Mouse (Mus musculus) hindbrain, embryonic 14.5 days (tissue): Measurements from ENCODE around the gene Cox7a1. TPM values are rescaled to one million over a fixed set of nuclear protein-coding genes. Genes with fewer than 3 reads are reported as not detected.
"Not testable (repeated sequence)": the region's sequence is repeated elsewhere in the genome, so short reads cannot be mapped to it uniquely, and the experiment has no call there.

Source experiments
- ATAC-seq: fragments of 200-750 bp; cut with Nextera tagmentation; 2 replicates; pipeline ENCODE4 v1.8.0; 2017; ENCODE audit warnings: moderate number of reproducible peaks, mild to moderate bottlenecking, moderate TSS enrichment, moderate library complexity; ENCODE audit not compliant: low FRiP score
- DNase-seq: peaks from one replicate; pipeline ENCODE4 v3.0.0-alpha.2; 2015; ENCODE audit warnings: low spot score
- H3K27ac ChIP-seq: fragments of 300-500 bp; sonication (generic); 2 replicates; pipeline ENCODE4 v1.5.1; 2014; ENCODE audit warnings: mild to moderate bottlenecking, moderate library complexity
- H3K27me3 ChIP-seq: fragments of 300-500 bp; sonication (generic); 2 replicates; pipeline ENCODE4 v1.6.1; 2014; ENCODE audit warnings: mild to moderate bottlenecking, low read length, mixed read lengths; ENCODE audit not compliant: control insufficient read depth, insufficient read depth
- H3K36me3 ChIP-seq: fragments of 300-500 bp; sonication (generic); replicated peaks from 2 replicates; pipeline ENCODE4 v1.6.1; 2014; ENCODE audit not compliant: control insufficient read depth, insufficient read depth
- H3K4me1 ChIP-seq: fragments of 300-500 bp; sonication (generic); replicated peaks from 2 replicates; pipeline ENCODE4 v1.6.1; 2014; ENCODE audit warnings: antibody characterized with exemption, low read length, mixed read lengths; ENCODE audit not compliant: control insufficient read depth, insufficient read depth
- H3K4me2 ChIP-seq: fragments of 300-500 bp; sonication (generic); replicated peaks from 2 replicates; pipeline ENCODE4 v1.6.1; 2014; ENCODE audit warnings: mild to moderate bottlenecking, moderate library complexity
- H3K4me3 ChIP-seq: fragments of 300-500 bp; sonication (generic); replicated peaks from 2 replicates; pipeline ENCODE4 v1.5.1; 2014; ENCODE audit warnings: mild to moderate bottlenecking, low read length
- H3K9ac ChIP-seq: fragments of 300-500 bp; sonication (generic); 2 replicates; pipeline ENCODE4 v1.6.1; 2014
- H3K9me3 ChIP-seq: fragments of 300-500 bp; sonication (generic); 2 replicates; pipeline ENCODE4 v1.6.1; 2016; ENCODE audit warnings: low read length; ENCODE audit not compliant: control insufficient read depth
- WGBS: fragments of 180-500 bp; shearing (Covaris S2); extraction: QIAGEN DNeasy Blood & Tissue Kit; methylation state at CpG from one replicate; pipeline ENCODE4 v1.1.7; 2014; 5-methylcytosine and 5-hydroxymethylcytosine counted together
- polyA plus RNA-seq: library from polyadenylated mRNA; unstranded; fragments of >200 nt; fragmentation: Nextera tagmentation; extraction: Ambion mirVana; gene quantifications from 2 replicates; pipeline ENCODE4 v1.2.1, GENCODE M21; 2014

Cox7a1 gene
- polyA plus RNA-seq, 1 experiment from 2014 or later = 6.9 TPM

DNA sequence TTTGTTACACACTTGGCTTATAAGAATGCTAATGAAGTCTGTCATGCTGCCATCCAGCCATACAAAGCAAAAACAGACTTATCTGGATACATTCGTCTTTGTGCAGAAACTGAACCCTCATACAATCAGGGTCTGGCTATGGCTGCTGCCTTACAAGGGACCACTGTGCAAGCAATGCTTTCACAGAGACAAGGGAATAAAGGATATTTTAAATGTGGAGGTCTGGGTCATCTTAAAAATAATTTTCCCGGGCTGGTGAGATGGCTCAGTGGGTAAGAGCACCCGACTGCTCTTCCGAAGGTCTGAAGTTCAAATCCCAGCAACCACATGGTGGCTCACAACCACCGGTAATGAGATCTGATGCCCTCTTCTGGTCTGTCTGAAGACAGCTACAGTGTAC lies 22.4 kb downstream of the Cox7a1 start:
- H3K27me3 ChIP-seq, H3K4me3 ChIP-seq, H3K4me2 ChIP-seq, H3K4me1 ChIP-seq, DNase-seq, ATAC-seq, H3K9ac ChIP-seq, H3K9me3 ChIP-seq, H3K27ac ChIP-seq, H3K36me3 ChIP-seq: not testable (repeated sequence)
- whole genome bisulfite sequencing = 52% methylated on average over 5 of the region's 5 CpGs

DNA sequence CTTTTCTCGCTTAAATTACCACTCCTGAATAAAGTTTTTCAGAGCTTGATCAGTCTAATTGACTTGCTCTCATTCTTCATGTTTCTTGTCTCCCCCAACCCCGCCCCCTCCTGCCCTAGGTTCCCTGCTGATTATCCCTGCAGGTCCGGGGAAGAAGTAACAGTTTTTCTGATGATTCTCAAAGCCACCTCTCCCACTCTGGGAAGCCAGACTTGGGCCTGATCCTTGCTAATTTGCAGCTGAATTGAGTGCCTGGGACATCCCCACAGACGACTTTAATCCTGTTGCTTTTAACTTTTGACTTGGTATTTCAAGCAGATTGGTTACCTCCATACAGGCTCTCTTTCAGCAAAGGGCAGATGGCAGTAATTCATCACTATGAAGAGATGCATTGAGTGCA lies 27.1 kb downstream of the Cox7a1 start:
- ATAC-seq (no peak), DNase-seq (no peak)
- Histone ChIP-seq H3K4me1 (no peaks in the 10 kb centered on the region), H3K9ac (no peak overlapping the region), H3K4me3 (no peak overlapping the region), H3K27ac (no peak overlapping the region), H3K27me3 (no peaks in the 10 kb centered on the region), H3K9me3 (no peaks in the 10 kb centered on the region), H3K36me3 (no peaks in the 10 kb centered on the region), H3K4me2 (no peak overlapping the region)
- 22% methylated on average over 4 of the region's 4 CpGs for WGBS

DNA sequence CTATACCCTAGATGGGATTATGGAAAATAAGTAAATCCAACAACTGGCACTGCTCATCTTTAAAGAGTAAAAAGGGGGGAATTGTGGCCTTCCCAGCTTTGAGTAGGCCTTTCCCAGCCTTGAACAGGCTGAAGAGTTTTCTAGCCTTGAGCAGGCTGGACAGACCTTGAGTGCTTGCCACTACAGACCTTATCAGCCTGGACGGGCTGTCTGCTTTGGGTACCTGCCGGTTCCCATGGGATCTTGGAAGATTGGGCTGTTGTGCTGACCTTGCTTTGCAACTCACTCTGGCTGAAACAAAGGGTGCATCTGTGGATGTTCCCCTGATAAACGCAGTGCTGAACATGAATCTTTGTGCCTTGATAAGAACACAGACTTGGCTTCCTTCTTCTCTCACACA lies 29.9 kb downstream of the Cox7a1 start:
- Histone ChIP-seq H3K27ac (no peak overlapping the region), H3K4me3 (no peak overlapping the region), H3K27me3 (no peaks in the 10 kb centered on the region), H3K4me2 (no peak overlapping the region), H3K36me3 (no peaks in the 10 kb centered on the region), H3K9me3 (no peaks in the 10 kb centered on the region), H3K9ac (no peak overlapping the region), H3K4me1 (no peaks in the 10 kb centered on the region)
- WGBS = 91% methylated on average over 3 of the region's 3 CpGs
- DNase-seq (no peak), ATAC-seq (no peak)

DNA sequence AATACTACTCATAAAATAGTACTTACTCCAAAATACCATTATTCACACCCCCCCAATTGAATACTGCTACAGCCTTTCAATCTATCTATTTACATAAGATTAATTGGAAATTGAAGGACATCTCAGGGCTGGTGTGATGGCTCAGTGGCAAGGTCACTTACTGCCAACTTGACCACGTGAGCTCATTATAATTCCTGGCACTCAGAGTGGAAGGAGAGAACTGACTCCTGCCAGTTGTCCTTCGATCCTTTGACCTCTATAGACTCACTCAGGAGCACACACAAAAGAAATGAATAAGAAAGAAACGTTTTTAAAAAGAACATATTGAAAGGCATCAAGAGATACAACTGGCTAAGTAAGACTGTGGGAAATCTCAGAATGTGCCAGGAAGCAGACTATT lies 31.9 kb downstream of the Cox7a1 start:
- WGBS = 58% methylated on average over 3 of the region's 3 CpGs
- Histone ChIP-seq H3K4me2 (no peak overlapping the region), H3K9ac (no peak overlapping the region), H3K4me1 (no peaks in the 10 kb centered on the region; the same call in 1 of the 2 replicates), H3K36me3 (no peaks in the 10 kb centered on the region), H3K4me3 (no peak overlapping the region), H3K9me3 (no peaks in the 10 kb centered on the region), H3K27me3 (no peaks in the 10 kb centered on the region), H3K27ac (no peak overlapping the region)
- DNase-seq (no peak), ATAC-seq (no peak)

DNA sequence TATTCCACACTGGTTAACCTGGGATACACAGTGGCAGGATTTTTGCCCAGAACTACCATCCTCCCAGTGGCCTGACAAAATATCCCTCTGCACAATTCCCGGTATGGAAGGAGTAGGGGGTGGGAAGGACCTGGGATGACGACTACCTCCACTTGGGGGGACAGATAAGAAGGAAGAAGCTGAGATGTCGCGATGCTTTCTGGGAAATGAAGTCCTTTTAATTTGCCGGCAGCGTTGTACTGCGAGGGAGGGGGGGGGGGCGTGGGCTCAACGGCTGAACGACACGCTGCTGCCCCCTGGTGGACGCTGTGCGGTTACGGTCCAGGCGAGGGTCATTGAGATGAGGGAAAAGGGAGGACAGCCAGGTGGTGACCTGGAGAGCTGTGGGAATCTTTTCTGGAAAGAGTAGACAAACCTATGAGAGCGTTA lies 32.8 kb downstream of the Cox7a1 start:
- H3K36me3 ChIP-seq = no peaks in the 10 kb centered on the region
- peak; percentile 90 for DNase-seq
- H3K4me2 ChIP-seq = peak overlapping the region; percentile 39
- H3K9ac ChIP-seq = peak overlapping the region; percentile 31
- no peak overlapping the region for H3K4me3 ChIP-seq
- no peaks in the 10 kb centered on the region for H3K9me3 ChIP-seq
- no peaks in the 10 kb centered on the region; the same call in 1 of the 2 replicates for H3K4me1 ChIP-seq
- peak; percentile 81 for ATAC-seq
- WGBS = 2% methylated on average over 15 of the region's 16 CpGs
- H3K27ac ChIP-seq = peak overlapping the region; percentile 67; the same call in 1 of the 2 replicates
- H3K27me3 ChIP-seq = no peaks in the 10 kb centered on the region

DNA sequence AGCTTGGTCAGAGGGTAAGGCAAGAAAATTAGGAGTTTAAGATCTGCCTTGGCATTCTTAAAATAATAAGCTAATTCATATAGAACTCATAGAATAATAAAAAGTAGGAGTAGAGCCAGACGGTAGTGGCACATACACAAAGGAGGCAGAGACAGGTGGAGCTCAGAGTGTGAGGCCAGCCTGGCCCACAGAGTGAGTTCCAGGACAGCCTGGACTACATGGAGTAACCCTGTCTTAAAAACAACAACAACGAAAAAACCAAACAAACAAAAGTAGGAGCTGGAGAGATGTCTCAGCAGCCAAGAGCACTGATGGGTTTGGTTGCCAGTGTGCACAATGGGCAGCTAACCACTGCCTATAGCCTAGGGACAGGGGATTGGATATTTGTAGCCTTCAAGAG lies 33.3 kb downstream of the Cox7a1 start:
- WGBS = 85% methylated on average over 2 of the region's 2 CpGs
- ATAC-seq (no peak), DNase-seq (no peak)
- H3K27ac ChIP-seq = no peak overlapping the region
- no peaks in the 10 kb centered on the region for H3K9me3 ChIP-seq
- H3K4me1 ChIP-seq = no peaks in the 10 kb centered on the region; the same call in 1 of the 2 replicates
- no peak overlapping the region for H3K4me3 ChIP-seq
- H3K4me2 ChIP-seq = no peak overlapping the region
- no peak overlapping the region for H3K9ac ChIP-seq
- no peaks in the 10 kb centered on the region; the same call in 1 of the 2 replicates for H3K36me3 ChIP-seq
- H3K27me3 ChIP-seq = no peaks in the 10 kb centered on the region

DNA sequence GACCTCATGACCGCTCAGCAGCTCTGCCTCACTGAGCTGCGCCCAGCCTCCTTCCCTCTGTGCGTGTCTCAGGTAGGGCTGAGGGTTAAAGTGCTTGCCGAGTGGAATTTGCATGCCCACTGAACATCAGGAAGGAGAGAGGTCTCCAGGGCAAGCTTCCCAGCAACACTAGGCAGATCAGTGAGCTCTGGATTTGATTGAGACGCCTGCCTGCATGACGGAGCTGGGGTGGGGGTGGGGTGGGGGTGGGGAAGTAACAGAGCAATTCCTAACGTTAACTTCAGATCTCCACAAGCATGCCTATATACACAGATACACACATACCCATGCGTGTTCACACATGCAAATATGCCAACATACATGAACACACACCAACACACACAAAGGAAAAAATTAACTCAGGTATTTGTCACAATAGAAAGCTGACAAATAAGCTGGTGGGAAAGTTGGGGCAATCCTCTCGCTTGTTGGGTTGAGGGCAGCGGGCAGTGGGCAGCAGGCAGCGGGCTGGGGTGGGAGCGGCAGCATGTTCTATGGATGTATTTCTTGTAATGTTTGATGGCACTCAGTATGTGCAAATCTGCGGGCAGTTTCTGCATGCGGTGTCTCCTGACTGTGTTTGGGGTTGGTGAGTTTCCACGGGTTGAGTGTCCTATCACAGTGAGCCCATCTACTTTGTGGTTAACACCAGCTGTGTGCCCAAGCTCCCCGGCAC lies 35.5 kb downstream of the Cox7a1 start:
- peak overlapping the region; percentile 54 for H3K9ac ChIP-seq
- ATAC-seq (peak; percentile 66), DNase-seq (peak; percentile 74)
- H3K36me3 ChIP-seq = peaks cover 18% of the 10 kb centered on the region
- WGBS = 5% methylated on average over 16 of the region's 16 CpGs
- peak overlapping the region; percentile 35 for H3K4me3 ChIP-seq
- no peaks in the 10 kb centered on the region for H3K9me3 ChIP-seq
- H3K27ac ChIP-seq = peak overlapping the region; percentile 76
- H3K4me1 ChIP-seq = no peaks in the 10 kb centered on the region; the same call in 1 of the 2 replicates
- peak overlapping the region; percentile 78 for H3K4me2 ChIP-seq
- no peaks in the 10 kb centered on the region for H3K27me3 ChIP-seq

DNA sequence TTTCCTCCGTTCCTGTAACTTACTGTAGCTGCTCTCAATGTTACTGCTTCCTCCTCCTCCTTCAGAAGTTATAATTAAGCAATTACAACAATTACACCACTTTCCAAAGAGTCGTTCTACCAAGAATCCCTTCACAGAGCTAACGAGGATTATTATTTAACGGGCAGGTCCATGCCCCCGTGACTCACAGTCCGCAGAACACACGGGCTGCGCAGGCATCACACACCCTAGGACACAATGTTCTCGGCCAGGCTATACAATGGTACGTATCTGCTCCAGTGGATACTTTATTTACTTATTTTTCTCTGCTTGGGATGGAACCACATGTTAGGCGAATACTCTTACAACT lies 36.0 kb downstream of the Cox7a1 start:
- Histone ChIP-seq H3K27me3 (no peaks in the 10 kb centered on the region), H3K4me3 (peak overlapping the region; percentile 35), H3K9ac (peak overlapping the region; percentile 54), H3K36me3 (peaks cover 24% of the 10 kb centered on the region), H3K4me2 (peak overlapping the region; percentile 78), H3K27ac (peak overlapping the region; percentile 12; the same call in 1 of the 2 replicates), H3K9me3 (no peaks in the 10 kb centered on the region), H3K4me1 (no peaks in the 10 kb centered on the region; the same call in 1 of the 2 replicates)
- ATAC-seq (no peak), DNase-seq (no peak)
- WGBS = 24% methylated on average over 11 of the region's 11 CpGs

DNA sequence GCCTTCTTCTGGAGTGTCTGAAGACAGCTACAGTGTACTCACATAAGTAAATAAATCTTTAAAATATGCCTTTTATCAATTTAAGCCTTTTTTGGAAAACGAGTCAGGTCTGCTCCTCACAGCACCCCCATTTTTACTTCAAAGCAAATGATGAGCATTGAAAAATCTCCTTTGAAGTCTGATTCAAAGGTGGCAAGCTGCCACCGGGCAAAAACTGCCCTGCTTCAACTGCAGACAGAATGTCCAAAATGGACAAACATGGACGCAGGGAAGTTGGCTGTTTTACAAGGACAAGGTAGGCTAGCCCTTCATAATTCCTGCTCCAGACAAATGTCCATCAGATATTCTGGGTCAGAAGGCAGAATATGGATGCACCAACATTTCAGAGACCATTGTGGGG lies 37.5 kb downstream of the Cox7a1 start:
- H3K9ac ChIP-seq = no peak overlapping the region
- 86% methylated on average over 3 of the region's 3 CpGs for WGBS
- ATAC-seq = no peak

More for the DNA sequence above, 37.5 kb downstream of the Cox7a1 start:
- Histone ChIP-seq H3K9me3 (no peaks in the 10 kb centered on the region), H3K4me3 (no peak overlapping the region), H3K4me1 (no peaks in the 10 kb centered on the region; the same call in 1 of the 2 replicates), H3K27ac (no peak overlapping the region), H3K27me3 (no peaks in the 10 kb centered on the region), H3K4me2 (no peak overlapping the region), H3K36me3 (peaks cover 38% of the 10 kb centered on the region)
- no peak for DNase-seq
